Mouse (Mus musculus) central nervous system, embryonic 11.5 days (tissue): ENCODE measurements around the gene Tm2d1. TPM values are rescaled to one million over a fixed set of nuclear protein-coding genes. Genes with fewer than 3 reads are reported as not detected.

Source experiments
- polyA plus RNA-seq: library from polyadenylated mRNA; depleted of rRNA; stranded (reverse); fragments of >200 nt; gene quantifications from 2 replicates; pipeline ENCODE4 v1.2.3, GENCODE M21; 2012; rRNA removed

Tm2d1 gene
- polyA plus RNA-seq, result 24.0 and 41.5 TPM in 2 replicates

DNA sequence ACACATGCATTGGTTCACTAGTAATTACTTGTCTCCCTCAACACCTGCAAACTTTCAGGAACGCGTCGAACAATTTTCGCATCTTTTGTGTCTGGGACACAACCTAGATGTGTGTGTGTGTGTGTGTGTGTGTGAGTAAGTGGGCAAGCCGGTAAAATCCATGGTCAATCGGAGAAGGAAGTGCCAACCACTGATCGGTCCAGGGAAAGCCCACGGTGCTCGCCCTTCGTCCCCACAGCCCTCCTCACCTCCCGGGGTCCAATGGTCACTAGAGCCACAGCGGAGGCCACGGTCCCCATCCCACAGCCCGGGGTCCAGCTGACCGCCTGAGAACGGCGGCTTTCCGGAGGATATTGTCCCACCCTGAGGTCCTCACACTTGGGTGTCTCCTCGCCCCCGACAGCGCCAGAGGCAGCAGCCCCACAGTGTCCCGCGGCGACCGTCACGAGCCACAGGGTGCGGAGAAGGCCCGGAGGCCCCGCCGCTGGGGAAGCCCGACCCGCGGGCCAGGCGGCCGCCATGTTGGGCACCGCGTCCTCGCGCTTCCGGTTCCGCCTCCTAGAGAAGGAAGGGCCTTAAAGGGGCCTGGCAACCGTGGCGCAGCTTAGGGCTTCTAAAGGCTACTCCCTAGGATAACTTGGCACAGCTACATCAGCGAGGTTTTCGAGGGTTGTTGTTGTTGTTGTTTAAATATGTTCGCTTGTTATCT lies at the start of gene Tm2d1:
Tm2d1 (minus strand) TSS at position 591 of the 709 bp plus-strand sequence.

DNA sequence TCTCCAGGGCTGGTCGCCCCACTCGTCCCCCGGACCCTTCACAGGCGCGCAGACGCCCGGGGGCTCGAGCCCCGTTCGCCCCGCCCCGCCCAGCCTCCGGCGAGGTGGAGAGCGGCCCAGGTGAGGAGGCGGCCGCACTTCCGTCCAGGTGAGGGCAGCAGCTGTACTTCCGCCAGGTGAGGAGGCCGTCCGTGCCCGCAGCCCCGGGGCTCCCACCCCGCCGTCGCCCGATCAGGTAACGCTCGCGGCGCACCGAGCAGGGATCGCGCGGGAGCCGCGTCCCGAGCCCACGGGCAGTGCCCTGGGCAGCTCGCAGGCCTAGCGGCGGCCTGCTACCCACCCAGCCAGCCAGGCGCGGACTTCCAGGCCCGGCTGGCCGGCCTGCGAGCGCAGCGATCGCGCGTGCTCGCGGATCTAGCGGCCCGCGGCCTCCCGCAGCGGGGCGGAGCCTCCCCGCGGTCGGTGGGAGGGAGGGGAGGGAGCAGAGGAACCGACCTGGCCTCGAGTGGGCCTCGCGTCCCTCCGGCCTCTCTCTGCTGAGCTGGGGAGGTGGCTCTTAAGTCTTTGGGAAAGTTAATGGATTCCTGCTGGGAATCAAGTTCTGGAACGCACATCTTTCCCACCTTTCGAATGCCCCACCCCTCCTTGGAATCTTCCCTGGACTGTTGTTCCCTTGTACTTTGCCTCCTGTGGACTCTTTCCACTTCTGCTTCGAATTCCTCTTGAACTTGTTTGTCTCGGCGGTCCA lies 12.8 kb upstream of the Tm2d1 start, which contains the start of gene Patj:
Patj (plus strand) TSS at position 96 of the 748 bp plus-strand sequence.

Other genes with a start within 250 kb of the Tm2d1 start
- 7.3 and 11.0 TPM in 2 replicates for gene Patj, start 12.5 kb upstream of the Tm2d1 start, polyA plus RNA-seq